Mouse (Mus musculus) G1E (cell line): Measurements from ENCODE around the gene Fcna. TPM values are rescaled to one million over a fixed set of nuclear protein-coding genes. Genes with fewer than 3 reads are reported as not detected.

ENCODE experiments used
- ATAC-seq: 2 replicates; pipeline ENCODE4 v1.8.0; 2016; ENCODE audit warnings: mild to moderate bottlenecking; ENCODE audit not compliant: insufficient number of reproducible peaks, poor library complexity, low FRiP score, severe bottlenecking; ENCODE audit errors: extremely low read depth
- DNase-seq: peaks from one replicate; pipeline ENCODE4 v3.0.0; 2012; ENCODE audit warnings: low spot score
- H3K27me3 ChIP-seq: 2 replicates; pipeline ENCODE4 v1.6.1; 2012; ENCODE audit warnings: mild to moderate bottlenecking, low read length, inconsistent platforms; ENCODE audit not compliant: insufficient read depth
- H3K36me3 ChIP-seq: replicated peaks from 2 replicates; pipeline ENCODE3; 2012; ENCODE audit warnings: mild to moderate bottlenecking, inconsistent platforms
- H3K4me1 ChIP-seq: 2 replicates; pipeline ENCODE4 v1.6.1; 2012; ENCODE audit warnings: low read depth, low read length, inconsistent platforms, mixed read lengths; ENCODE audit not compliant: insufficient read depth
- H3K4me3 ChIP-seq: 2 replicates; pipeline ENCODE4 v1.5.1; 2012; ENCODE audit warnings: low read depth, mild to moderate bottlenecking, inconsistent platforms, low read length, moderate library complexity, mixed read lengths
- H3K9me3 ChIP-seq: replicated peaks from 2 replicates; pipeline ENCODE4 v1.6.1; 2012; ENCODE audit warnings: inconsistent platforms
- CTCF ChIP-seq: IDR thresholded peaks from 2 replicates; pipeline ENCODE4 v1.5.1; 2012; ENCODE audit warnings: low read depth, low read length, inconsistent platforms, mixed read lengths
- GATA1 ChIP-seq: IDR thresholded peaks from 2 replicates; pipeline ENCODE4 v1.6.1; 2012; ENCODE audit warnings: borderline replicate concordance, low read length, inconsistent platforms, mixed read lengths
- GATA2 ChIP-seq: IDR thresholded peaks from 2 replicates; pipeline ENCODE4 v1.6.1; 2012; ENCODE audit warnings: low read depth, low read length, inconsistent platforms, borderline replicate concordance
- POLR2AphosphoS5 ChIP-seq: IDR thresholded peaks from 2 replicates; pipeline ENCODE4 v1.6.1; 2012; ENCODE audit warnings: low read depth, low read length, inconsistent platforms; ENCODE audit not compliant: insufficient replicate concordance
- TAL1 ChIP-seq: conservative IDR thresholded peaks from 2 replicates; pipeline ENCODE4 v1.6.1; 2012; ENCODE audit warnings: low read depth, low read length, inconsistent platforms, mixed read lengths
- polyA plus RNA-seq: library from polyadenylated mRNA; stranded (reverse); fragments of >175 nt; gene quantifications from 2 replicates; pipeline ENCODE4 v1.2.3, GENCODE M21; 2012
- total RNA-seq, 2 experiments: library from RNA; stranded (forward) in 1 of 2; stranded (reverse) in 1 of 2; fragments of 200-1000 nt in 1 of 2; fragments of >200 nt in 1 of 2; fragmentation: Nextera tagmentation in 1 of 2; gene quantifications; 2 replicates each; pipeline ENCODE4 v1.2.3; 2014 to 2017

The Fcna gene
- not detected in 2 replicates for total RNA-seq (2014; fragmentation: Nextera tagmentation)
- not detected in 2 replicates for total RNA-seq (2017)
- polyA plus RNA-seq: not detected in 2 replicates

GRCm38 (mm10) chr2:25627811-25628210 lies at the start of gene Fcna:
Gene Fcna (minus strand): TSS chr2:25628030.
- H3K4me1 ChIP-seq: no peaks in the 10 kb centered on the region
- TF ChIP-seq GATA1 (no peak), CTCF (no peak), TAL1 (no peak), POLR2AphosphoS5 (no peak), GATA2 (no peak)
- ATAC-seq (no peak), DNase-seq (no peak)
- no peaks in the 10 kb centered on the region for H3K36me3 ChIP-seq
- H3K9me3 ChIP-seq: no peaks in the 10 kb centered on the region
- peaks cover 44% of the 10 kb centered on the region for H3K27me3 ChIP-seq
- H3K4me3 ChIP-seq: no peak within 1 kb of the TSS

- peaks cover 2% of the 10 kb centered on the region; the same call in 1 of the 2 replicates for H3K27me3 ChIP-seq
- no peak for DNase-seq
- no peak within 1 kb of the TSS for H3K4me3 ChIP-seq
- ATAC-seq: no peak
- TF ChIP-seq POLR2AphosphoS5 (no peak), GATA2 (no peak), GATA1 (no peak), TAL1 (no peak), CTCF (no peak)
- no peaks in the 10 kb centered on the region for H3K4me1 ChIP-seq
- no peaks in the 10 kb centered on the region for H3K36me3 ChIP-seq
- H3K9me3 ChIP-seq: no peaks in the 10 kb centered on the region
Observed at GRCm38 (mm10) chr2:25676486-25676885, 48.7 kb upstream of the Fcna start, which contains the start of gene Lcn6. Gene Lcn6 (plus strand): TSS chr2:25676786.

GRCm38 (mm10) chr2:25666516-25666915 lies 38.7 kb upstream of the Fcna start:
- H3K36me3 ChIP-seq: no peaks in the 10 kb centered on the region
- no peaks in the 10 kb centered on the region for H3K4me1 ChIP-seq
- no peak for TF ChIP-seq CTCF
- TF ChIP-seq GATA1: no peak
- no peak for TF ChIP-seq POLR2AphosphoS5
- no peak for TF ChIP-seq TAL1
- TF ChIP-seq GATA2: no peak
- ATAC-seq: no peak
- no peak for DNase-seq
- no peaks in the 10 kb centered on the region for H3K9me3 ChIP-seq
- 0 out of 2 replicates have a peak, but pooled peaks cover 5% of the 10 kb centered on the region for H3K27me3 ChIP-seq
- no peak overlapping the region for H3K4me3 ChIP-seq

GRCm38 (mm10) chr2:25664125-25664524 lies 36.3 kb upstream of the Fcna start:
- no peak for ATAC-seq
- 0 out of 2 replicates have a peak, but pooled peaks cover 2% of the 10 kb centered on the region for H3K27me3 ChIP-seq
- no peak for DNase-seq
- TF ChIP-seq CTCF (no peak), TAL1 (no peak), GATA1 (no peak), POLR2AphosphoS5 (no peak), GATA2 (no peak)
- H3K9me3 ChIP-seq: no peaks in the 10 kb centered on the region
- H3K4me3 ChIP-seq: no peak overlapping the region
- no peaks in the 10 kb centered on the region for H3K36me3 ChIP-seq
- H3K4me1 ChIP-seq: no peaks in the 10 kb centered on the region

- TF ChIP-seq TAL1 (no peak), GATA2 (no peak), CTCF (peak; percentile 33; the same call in 1 of the 2 replicates), POLR2AphosphoS5 (no peak), GATA1 (no peak)
- Histone ChIP-seq H3K9me3 (no peaks in the 10 kb centered on the region), H3K4me1 (no peaks in the 10 kb centered on the region), H3K4me3 (no peak overlapping the region), H3K27me3 (0 out of 2 replicates have a peak, but pooled peaks cover 2% of the 10 kb centered on the region), H3K36me3 (no peaks in the 10 kb centered on the region)
- ATAC-seq (no peak), DNase-seq (no peak)
Observed at GRCm38 (mm10) chr2:25663511-25663910, 35.7 kb upstream of the Fcna start.

- H3K27me3 ChIP-seq: no peaks in the 10 kb centered on the region
- no peaks in the 10 kb centered on the region for H3K4me1 ChIP-seq
- no peaks in the 10 kb centered on the region for H3K9me3 ChIP-seq
- TF ChIP-seq TAL1 (no peak), POLR2AphosphoS5 (no peak), GATA2 (no peak), GATA1 (no peak), CTCF (no peak)
- ATAC-seq: no peak
- DNase-seq: no peak
- H3K4me3 ChIP-seq: no peak overlapping the region
- no peaks in the 10 kb centered on the region for H3K36me3 ChIP-seq
Observed at GRCm38 (mm10) chr2:25661245-25661970, 33.6 kb upstream of the Fcna start.

GRCm38 (mm10) chr2:25660279-25660678 lies 32.4 kb upstream of the Fcna start:
- ATAC-seq (no peak), DNase-seq (no peak)
- Histone ChIP-seq H3K27me3 (peaks cover 5% of the 10 kb centered on the region), H3K36me3 (no peaks in the 10 kb centered on the region), H3K9me3 (no peaks in the 10 kb centered on the region), H3K4me1 (no peaks in the 10 kb centered on the region), H3K4me3 (no peak overlapping the region)
- TF ChIP-seq GATA1 (no peak), GATA2 (no peak), CTCF (no peak), TAL1 (no peak), POLR2AphosphoS5 (no peak)
